Mouse (Mus musculus): ENCODE data around the gene 2610528A11Rik. TPM values are rescaled to one million over a fixed set of nuclear protein-coding genes. Genes with fewer than 3 reads are reported as not detected.
A peak's percentile ranks its signal among the peaks of the same experiment; 100 is the strongest.
"Not testable (repeated sequence)": the region's sequence is repeated elsewhere in the genome, so short reads cannot be mapped to it uniquely, and the experiment has no call there.

Gene 2610528A11Rik
- polyA plus RNA-seq (2015; fragmentation: Nextera tagmentation; extraction: Ambion mirVana) = 0.36 TPM in 1 of 2 replicates, not detected in the other

- no peaks in the 10 kb centered on the region for H3K9me3 ChIP-seq
- H3K4me3 ChIP-seq = no peak within 1 kb of the TSS
- no peaks in the 10 kb centered on the region for H3K27me3 ChIP-seq
- no peak within 1 kb of the TSS for H3K4me2 ChIP-seq
- WGBS = 76% methylated on average over 3 of the region's 3 CpGs
- ATAC-seq (ENCODE audit: low read depth) = no peak
- H3K36me3 ChIP-seq = 0 out of 2 replicates have a peak, but pooled peaks cover 7% of the 10 kb centered on the region
- H3K9ac ChIP-seq = no peak within 1 kb of the TSS
- no peaks in the 10 kb centered on the region for H3K4me1 ChIP-seq (replicated peaks)
- H3K27ac ChIP-seq (replicated peaks) = no peak within 1 kb of the TSS
Measured at GRCm38 (mm10) chr14:37113922-37114321, at the start of gene 2610528A11Rik. 2610528A11Rik (minus strand) TSS chr14:37114022.

- 90% methylated on average over 4 of the region's 4 CpGs for WGBS
- H3K27me3 ChIP-seq = no peaks in the 10 kb centered on the region
- H3K9ac ChIP-seq = no peak overlapping the region
- H3K27ac ChIP-seq (replicated peaks) = no peak overlapping the region
- H3K4me2 ChIP-seq = no peak overlapping the region
- H3K9me3 ChIP-seq = no peaks in the 10 kb centered on the region
- ATAC-seq (ENCODE audit: low read depth) = no peak
- no peak overlapping the region for H3K4me3 ChIP-seq
- no peaks in the 10 kb centered on the region for H3K36me3 ChIP-seq
- H3K4me1 ChIP-seq (replicated peaks) = no peaks in the 10 kb centered on the region
Measured at GRCm38 (mm10) chr14:37163277-37163956, 49.6 kb upstream of the 2610528A11Rik start.

- Histone ChIP-seq H3K36me3 (no peaks in the 10 kb centered on the region), H3K4me2 (no peak overlapping the region), H3K27me3 (no peaks in the 10 kb centered on the region), H3K9me3 (peaks cover 17% of the 10 kb centered on the region), H3K9ac (no peak overlapping the region), H3K27ac (replicated peaks) (no peak overlapping the region), H3K4me1 (replicated peaks) (no peaks in the 10 kb centered on the region), H3K4me3 (no peak overlapping the region)
- ATAC-seq (ENCODE audit: low read depth) = no peak
- 92% methylated on average over 1 of the region's 1 CpGs for WGBS
Measured at GRCm38 (mm10) chr14:37154391-37154790, 40.6 kb upstream of the 2610528A11Rik start.

GRCm38 (mm10) chr14:37139051-37139710, 25.4 kb upstream of the 2610528A11Rik start:
- 49% methylated on average over 8 of the region's 8 CpGs for WGBS
- Histone ChIP-seq H3K4me1 (replicated peaks) (peaks cover 4% of the 10 kb centered on the region), H3K9me3 (no peaks in the 10 kb centered on the region), H3K36me3 (no peaks in the 10 kb centered on the region), H3K4me3 (no peak overlapping the region), H3K4me2 (no peak overlapping the region), H3K27ac (replicated peaks) (no peak overlapping the region), H3K9ac (no peak overlapping the region), H3K27me3 (no peaks in the 10 kb centered on the region)
- no peak for ATAC-seq (ENCODE audit: low read depth)

GRCm38 (mm10) chr14:37137596-37137995, 23.8 kb upstream of the 2610528A11Rik start:
- not testable (repeated sequence) for H3K27ac ChIP-seq (replicated peaks); H3K27me3 ChIP-seq; H3K9ac ChIP-seq; ATAC-seq (ENCODE audit: low read depth); H3K9me3 ChIP-seq; H3K4me3 ChIP-seq; H3K36me3 ChIP-seq; H3K4me2 ChIP-seq
- peaks cover 12% of the 10 kb centered on the region for H3K4me1 ChIP-seq (replicated peaks)
- 81% methylated on average over 3 of the region's 3 CpGs for WGBS

- Histone ChIP-seq H3K4me1 (replicated peaks) (peaks cover 12% of the 10 kb centered on the region), H3K9me3 (no peaks in the 10 kb centered on the region), H3K9ac (no peak overlapping the region), H3K4me2 (no peak overlapping the region), H3K4me3 (no peak overlapping the region), H3K27me3 (no peaks in the 10 kb centered on the region), H3K27ac (replicated peaks) (no peak overlapping the region), H3K36me3 (peaks cover 13% of the 10 kb centered on the region)
- no peak for ATAC-seq (ENCODE audit: low read depth)
- 79% methylated on average over 4 of the region's 4 CpGs for WGBS
Measured at GRCm38 (mm10) chr14:37136110-37136509, 22.3 kb upstream of the 2610528A11Rik start.

- H3K9me3 ChIP-seq = no peaks in the 10 kb centered on the region
- under 1% methylated on average over 10 of the region's 10 CpGs for WGBS
- peak overlapping the region; percentile 55 for H3K9ac ChIP-seq
- peak; percentile 70 for ATAC-seq (ENCODE audit: low read depth)
- no peaks in the 10 kb centered on the region for H3K27me3 ChIP-seq
- H3K4me3 ChIP-seq = peak overlapping the region; percentile 89
- peak overlapping the region; percentile 66 for H3K27ac ChIP-seq (replicated peaks)
- H3K36me3 ChIP-seq = peaks cover 17% of the 10 kb centered on the region
- peaks cover 12% of the 10 kb centered on the region for H3K4me1 ChIP-seq (replicated peaks)
- H3K4me2 ChIP-seq = peak overlapping the region; percentile 56
Measured at GRCm38 (mm10) chr14:37135671-37136070, 21.8 kb upstream of the 2610528A11Rik start.

- H3K36me3 ChIP-seq = peaks cover 22% of the 10 kb centered on the region
- peaks cover 12% of the 10 kb centered on the region for H3K4me1 ChIP-seq (replicated peaks)
- no peaks in the 10 kb centered on the region for H3K9me3 ChIP-seq
- peak within 1 kb of the TSS; percentile 71 for H3K4me2 ChIP-seq
- peak within 1 kb of the TSS; percentile 80 for H3K27ac ChIP-seq (replicated peaks)
- peak within 1 kb of the TSS; percentile 87 for H3K9ac ChIP-seq
- ATAC-seq (ENCODE audit: low read depth) = peak; percentile 99
- H3K27me3 ChIP-seq = no peaks in the 10 kb centered on the region
- under 1% methylated on average over 38 of the region's 38 CpGs for WGBS
- peak within 1 kb of the TSS; percentile 89 for H3K4me3 ChIP-seq
Measured at GRCm38 (mm10) chr14:37135127-37135593, 21.3 kb upstream of the 2610528A11Rik start, which contains the start of gene Ghitm. Ghitm (minus strand) TSS chr14:37135272.

GRCm38 (mm10) chr14:37134304-37135126, 20.7 kb upstream of the 2610528A11Rik start:
- peak overlapping the region; percentile 71 for H3K4me2 ChIP-seq
- H3K9me3 ChIP-seq = no peaks in the 10 kb centered on the region

GRCm38 (mm10) chr14:37127652-37128051, 13.8 kb upstream of the 2610528A11Rik start:
- H3K27ac ChIP-seq (replicated peaks) = no peak overlapping the region

More at GRCm38 (mm10) chr14:37134304-37135126, 20.7 kb upstream of the 2610528A11Rik start:
- Histone ChIP-seq H3K36me3 (peaks cover 24% of the 10 kb centered on the region), H3K9ac (peak overlapping the region; percentile 87), H3K4me1 (replicated peaks) (peaks cover 12% of the 10 kb centered on the region), H3K4me3 (peak overlapping the region; percentile 89), H3K27ac (replicated peaks) (peak overlapping the region; percentile 80), H3K27me3 (no peaks in the 10 kb centered on the region)
- ATAC-seq (ENCODE audit: low read depth) = no peak
- 2% methylated on average over 40 of the region's 40 CpGs for WGBS

GRCm38 (mm10) chr14:37119233-37119632, 5.4 kb upstream of the 2610528A11Rik start:
- Histone ChIP-seq H3K9ac (no peak overlapping the region), H3K4me2 (no peak overlapping the region), H3K27me3 (no peaks in the 10 kb centered on the region), H3K4me1 (replicated peaks) (no peaks in the 10 kb centered on the region), H3K9me3 (no peaks in the 10 kb centered on the region), H3K36me3 (peaks cover 38% of the 10 kb centered on the region), H3K4me3 (no peak overlapping the region), H3K27ac (replicated peaks) (no peak overlapping the region)
- WGBS = 97% methylated on average over 4 of the region's 4 CpGs
- ATAC-seq (ENCODE audit: low read depth) = no peak

More at GRCm38 (mm10) chr14:37127652-37128051, 13.8 kb upstream of the 2610528A11Rik start:
- ATAC-seq (ENCODE audit: low read depth) = no peak
- Histone ChIP-seq H3K9me3 (no peaks in the 10 kb centered on the region), H3K27me3 (no peaks in the 10 kb centered on the region), H3K4me1 (replicated peaks) (no peaks in the 10 kb centered on the region), H3K4me2 (no peak overlapping the region), H3K9ac (no peak overlapping the region), H3K36me3 (peaks cover 82% of the 10 kb centered on the region), H3K4me3 (no peak overlapping the region)
- 54% methylated on average over 4 of the region's 4 CpGs for WGBS
